Mouse (Mus musculus) gastrocnemius, postnatal 10 days (tissue): Measurements from ENCODE around the gene Rcbtb2. TPM values are rescaled to one million over a fixed set of nuclear protein-coding genes. Genes with fewer than 3 reads are reported as not detected.

ENCODE experiments used
- DNase-seq: peaks from one replicate; pipeline ENCODE4 v3.0.0; 2021; ENCODE audit warnings: mixed read lengths
- total RNA-seq, 2 experiments: library from RNA; stranded (reverse); gene quantifications; 2 replicates each; pipeline ENCODE4 v1.2.3; 2021

Gene Rcbtb2
- total RNA-seq, 2 experiments from 2014 or later, result 26.1 to 28.9 TPM

DNA sequence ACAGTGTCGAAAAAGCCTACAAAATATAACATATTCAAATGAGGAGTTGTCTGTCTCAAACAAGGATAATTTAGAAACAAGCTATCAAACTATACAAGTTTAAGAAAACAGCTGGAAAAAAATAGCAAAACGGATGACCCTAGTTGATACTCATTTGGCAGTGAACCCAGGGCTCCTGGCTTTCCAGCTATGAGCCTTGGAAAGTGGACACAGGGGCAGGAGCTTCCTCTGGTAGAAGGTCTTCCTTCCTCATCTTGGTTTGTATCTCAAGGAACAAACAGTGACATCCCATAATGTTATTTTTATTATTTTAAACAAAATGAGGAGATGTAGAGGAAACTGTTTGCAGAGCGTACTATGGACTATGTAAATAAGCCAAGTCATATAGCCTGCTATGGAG lies 25.3 kb downstream of the Rcbtb2 start:
- DNase-seq, result no peak

DNA sequence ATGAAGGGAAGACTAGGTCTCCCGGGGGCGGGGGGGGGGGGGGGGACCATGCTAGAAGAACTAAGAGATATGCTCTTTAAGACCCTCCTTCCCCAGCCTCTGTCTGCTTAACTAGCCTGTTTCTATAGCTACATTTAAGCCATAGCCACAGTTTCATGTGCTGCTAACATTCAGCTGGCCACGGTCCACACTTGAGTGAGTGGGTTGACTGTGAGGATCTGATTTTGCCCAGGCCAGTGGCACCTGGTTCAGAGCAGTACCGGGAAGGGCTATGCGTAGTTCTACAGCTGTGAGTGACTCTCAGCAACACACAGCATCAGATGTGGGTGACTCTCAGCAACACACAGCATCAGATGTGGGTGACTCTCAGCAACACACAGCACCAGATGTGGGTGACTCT lies 38.5 kb downstream of the Rcbtb2 start:
- DNase-seq, result no peak

DNA sequence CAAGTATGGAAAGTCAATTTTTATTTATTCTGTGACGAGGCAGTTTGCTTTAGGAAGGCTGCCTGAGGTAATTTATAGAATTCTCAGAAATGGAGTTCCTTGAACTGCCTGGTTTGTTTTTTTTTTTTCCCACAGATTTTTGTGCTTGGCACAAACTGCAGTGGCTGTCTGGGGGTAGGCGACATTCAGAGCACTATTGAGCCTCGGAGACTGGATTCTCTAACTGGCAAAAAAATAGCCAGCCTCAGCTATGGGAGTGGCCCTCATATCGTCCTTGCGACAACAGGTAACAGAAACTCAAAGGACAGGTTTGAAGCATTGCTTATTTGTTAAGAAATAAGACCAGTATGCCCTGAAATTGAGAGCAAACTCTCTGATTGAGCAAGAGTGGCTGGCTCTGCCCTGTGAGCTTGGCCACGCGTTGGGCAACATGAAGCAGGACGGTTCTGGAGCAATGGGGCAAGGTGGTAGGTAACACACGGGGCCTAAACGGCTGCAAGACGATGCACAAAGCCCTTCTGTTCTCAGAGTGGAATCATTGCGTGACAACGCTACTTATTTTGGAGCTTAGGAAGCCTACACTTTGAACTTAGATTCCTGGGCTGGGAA lies 39.5 kb downstream of the Rcbtb2 start:
- DNase-seq, result no peak

DNA sequence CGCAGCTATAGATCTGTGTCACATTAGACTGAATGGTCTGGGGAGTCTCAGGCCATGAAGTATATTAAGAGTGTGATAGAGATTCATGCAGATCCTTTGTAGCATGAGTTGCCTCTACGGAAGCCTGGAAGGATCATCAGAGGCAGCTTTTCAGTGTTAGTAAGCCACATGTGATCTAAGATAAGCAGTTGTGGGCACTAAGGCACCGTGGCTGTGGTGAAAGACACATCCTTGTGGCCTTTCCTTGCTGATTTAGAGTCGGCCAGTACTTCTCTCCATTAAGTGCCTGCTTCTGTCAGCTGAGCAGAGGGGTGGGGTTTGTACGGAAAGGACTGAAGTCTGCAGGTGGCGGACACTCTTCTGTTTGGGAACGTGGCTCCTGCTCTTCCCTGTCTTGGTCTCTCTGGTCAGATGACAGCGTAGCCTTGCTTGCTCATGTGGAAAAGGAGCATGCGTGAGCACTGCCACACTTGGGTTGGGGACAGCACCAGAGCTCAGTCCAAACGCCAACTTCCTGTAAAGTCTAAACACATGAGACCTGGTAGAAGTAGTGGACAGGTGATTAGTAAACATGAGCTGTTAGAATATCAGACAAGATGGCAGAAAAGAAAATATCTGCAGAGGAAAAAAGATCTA lies 40.6 kb downstream of the Rcbtb2 start:
- DNase-seq, result no peak

DNA sequence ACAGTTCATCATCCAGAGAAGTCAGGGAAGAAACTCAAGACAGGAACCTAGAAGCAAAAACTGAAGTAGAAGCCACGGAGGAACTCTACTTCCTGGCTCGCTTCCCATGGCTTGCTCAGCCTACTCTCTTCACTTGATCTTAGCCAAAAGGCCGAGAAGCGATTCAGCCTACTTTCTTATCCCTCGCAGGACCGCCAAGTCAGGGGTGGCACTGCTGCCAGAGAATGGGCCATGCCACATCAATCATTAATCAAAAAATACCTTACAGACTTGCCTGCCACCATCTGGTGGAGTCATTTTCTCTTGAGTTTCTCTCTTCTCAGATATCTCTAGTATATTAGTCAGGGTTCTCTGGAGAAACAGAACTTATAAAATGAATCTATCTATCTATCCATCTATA lies 42.3 kb downstream of the Rcbtb2 start:
- DNase-seq, result no peak

DNA sequence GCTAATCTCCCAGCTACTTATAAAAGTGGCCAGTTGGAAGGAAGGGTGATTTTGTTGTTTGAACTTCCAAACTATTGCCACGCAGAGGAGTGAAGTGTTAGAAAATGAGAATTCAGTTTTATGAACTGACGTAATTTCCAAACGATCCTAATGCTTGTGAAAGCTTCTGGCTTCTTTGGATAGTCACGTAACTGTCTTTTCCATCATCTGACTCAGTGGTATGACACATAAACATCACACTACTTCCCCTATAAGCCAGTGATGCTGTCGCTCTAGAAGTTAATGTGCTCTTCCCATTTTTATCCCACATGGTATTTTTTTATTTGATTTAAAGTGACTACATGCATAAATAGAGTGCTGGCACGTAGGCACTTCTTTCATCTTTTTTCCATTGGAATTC lies 45.8 kb downstream of the Rcbtb2 start:
- DNase-seq, result no peak

DNA sequence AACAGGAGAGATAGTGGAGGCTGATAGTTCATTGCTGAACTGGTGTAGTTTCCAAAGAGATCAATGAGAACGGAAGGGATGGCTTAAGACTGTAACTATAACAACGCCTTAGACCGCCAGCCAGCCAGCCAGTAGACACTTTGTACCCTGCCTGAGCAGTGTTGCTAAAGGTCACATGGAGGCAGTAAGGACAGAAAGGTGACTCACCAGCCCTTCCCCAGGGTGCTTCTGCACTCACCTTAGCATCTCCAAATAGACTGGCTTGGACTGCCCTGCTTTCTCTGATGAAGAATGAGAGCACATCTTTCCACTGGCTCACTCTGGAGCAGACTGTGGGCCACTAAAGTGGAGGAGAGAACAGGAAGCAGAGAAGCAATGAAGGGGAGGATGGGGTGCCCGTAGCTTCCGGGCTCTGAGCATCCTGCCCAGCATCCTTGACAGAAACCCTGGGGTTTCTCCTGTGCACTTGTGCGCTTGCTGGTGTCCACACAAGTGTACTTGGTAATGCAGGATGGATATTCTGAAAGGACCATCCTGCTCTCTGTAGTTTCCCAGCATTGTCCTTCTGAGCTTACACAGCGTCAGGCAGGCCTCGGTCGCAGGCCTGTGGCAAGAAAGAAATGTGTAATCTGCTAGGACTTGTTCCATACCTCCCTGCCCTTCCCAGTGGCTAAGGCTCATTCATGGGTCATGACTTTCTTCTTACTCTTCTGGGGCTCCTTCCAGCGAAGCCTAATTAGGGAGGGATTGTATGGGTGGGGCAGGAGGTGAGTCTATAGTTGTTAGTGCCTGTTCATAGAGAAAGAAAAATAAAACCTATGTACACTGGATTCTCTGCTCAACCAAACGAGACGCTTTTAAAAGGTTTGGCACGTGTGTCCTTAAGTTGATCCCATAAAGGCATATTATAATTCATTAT lies 47.3 kb downstream of the Rcbtb2 start:
- no peak for DNase-seq

DNA sequence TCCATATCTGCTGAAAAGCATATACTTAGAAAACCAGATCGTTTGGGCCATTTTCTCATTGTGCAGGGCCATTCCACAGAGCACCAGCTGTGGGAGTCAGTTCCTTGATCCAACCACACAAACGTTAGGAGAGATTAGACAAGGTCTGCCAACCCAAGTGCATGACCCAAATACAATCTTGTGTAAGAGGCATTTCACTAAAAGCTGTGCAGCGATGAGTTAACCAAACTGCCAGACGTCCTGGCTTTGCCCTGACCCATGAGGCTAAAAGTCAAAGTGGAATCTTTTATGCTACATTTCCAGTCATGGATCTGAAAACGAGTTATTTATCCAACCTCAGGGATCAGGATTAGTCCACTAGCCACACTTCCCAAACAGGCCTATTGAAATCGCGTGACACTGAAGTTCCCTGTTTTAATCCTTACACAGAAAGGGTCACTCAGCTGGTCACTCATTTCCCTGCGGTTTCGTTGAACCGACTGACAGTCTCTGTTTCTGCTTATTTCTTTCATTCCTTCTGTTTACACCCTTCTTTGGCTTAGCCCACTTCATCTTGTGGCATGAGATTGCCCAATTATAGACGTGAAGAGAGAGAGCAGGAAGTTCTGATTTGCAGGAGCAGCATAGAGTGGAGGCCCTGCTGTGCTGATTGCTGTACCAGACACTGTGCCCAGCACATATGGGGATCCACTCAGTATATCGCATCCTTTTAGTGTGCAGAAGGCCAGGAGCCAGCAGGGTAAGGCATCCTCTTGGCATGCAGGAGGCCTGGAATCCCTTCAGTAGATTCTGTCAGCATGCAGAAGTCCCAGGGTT lies 49.6 kb downstream of the Rcbtb2 start:
- DNase-seq, result no peak

DNA sequence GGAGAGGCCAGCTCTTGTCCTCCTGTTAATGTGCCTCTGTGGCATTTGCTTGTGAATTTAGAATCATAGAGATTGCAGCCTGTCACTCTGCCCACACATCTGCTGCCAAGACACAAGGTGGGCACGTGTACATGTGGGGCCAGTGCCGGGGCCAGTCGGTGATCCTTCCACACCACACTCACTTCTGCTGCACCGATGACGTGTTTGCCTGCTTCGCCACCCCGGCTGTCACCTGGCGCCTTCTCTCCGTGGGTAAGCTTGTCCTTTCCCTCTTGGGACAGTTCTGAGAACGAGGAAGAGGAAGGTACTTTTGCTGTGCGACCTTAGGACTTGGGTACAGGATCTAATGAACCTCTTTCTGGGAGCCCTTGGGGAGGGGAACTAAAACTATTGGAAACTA lies 50.8 kb downstream of the Rcbtb2 start:
- DNase-seq, result no peak

DNA sequence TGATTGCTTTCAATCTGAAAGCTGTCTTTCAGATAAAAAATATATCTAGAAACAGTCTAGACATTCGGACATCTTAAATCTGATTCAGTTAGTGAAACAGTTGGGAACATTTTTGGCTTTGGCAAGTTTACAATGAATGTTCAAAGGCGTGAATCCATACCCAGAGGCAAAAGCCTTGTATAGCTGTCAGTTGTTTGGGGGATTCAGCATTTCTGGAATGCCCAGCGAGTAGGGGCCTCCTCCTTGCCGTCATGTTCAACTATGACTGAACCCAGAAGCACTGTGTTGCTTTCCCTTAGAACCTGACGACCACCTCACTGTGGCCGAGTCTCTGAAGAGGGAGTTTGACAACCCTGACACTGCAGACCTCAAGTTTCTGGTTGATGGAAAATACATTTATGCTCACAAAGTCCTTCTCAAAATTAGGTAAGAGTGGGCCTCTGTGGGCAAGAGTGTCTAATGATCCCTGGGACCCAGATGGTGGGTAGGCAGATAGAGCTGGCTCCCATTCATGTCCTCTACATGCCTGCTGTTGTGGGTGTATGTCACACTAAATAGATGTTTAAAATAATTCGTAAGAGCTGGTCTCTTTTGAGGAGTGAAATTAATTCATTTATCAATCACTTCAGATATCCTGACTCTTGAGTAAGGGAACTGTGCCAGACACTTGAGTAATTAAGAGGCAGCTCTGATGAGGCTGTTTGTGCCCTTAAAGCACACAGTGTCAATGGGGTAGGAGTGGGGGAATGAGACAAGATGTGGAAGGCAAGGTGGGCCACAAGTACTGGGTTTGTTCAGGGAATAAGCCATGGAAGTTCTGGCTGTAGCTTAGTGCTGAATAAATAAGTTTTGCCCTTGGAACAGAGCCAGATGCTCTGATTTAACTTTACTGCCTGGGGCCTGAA lies 51.5 kb downstream of the Rcbtb2 start:
- DNase-seq, result no peak

DNA sequence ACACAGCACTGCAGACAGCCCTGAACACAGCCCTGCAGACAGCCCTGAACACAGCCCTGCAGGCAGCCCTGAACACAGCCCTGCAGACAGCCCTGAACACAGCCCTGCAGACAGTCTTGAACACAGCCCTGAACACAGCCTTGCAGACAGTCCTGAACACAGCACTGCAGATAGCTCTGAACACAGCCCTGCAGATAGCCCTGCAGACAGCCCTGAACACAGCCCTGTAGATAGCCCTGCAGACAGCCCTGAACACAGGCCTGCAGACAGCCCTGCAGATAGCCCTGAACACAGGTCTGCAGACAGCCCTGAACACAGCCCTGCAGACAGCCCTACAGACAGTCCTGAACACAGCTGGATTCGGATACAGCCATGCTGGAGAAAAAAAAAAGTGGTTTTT lies 52.2 kb downstream of the Rcbtb2 start:
- DNase-seq, result no peak

DNA sequence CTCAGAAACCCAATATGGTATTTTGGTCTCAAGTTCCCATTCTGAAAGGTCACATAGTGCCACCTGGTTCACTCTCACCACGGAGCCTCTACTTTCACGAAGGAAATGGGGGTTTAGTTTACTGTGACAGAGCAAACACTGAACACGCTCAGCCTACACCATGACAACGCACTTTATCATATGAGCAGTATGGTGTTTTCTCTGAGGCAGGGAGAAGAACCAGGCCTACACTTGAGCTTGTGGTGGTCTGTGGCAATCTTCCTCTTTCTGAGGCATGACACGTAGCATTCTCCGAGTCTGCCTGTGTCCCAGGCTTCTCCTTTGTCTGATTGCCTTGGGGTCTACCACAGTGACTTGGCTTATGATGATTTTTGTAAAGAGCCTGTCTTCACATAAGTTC lies 53.0 kb downstream of the Rcbtb2 start:
- no peak for DNase-seq

DNA sequence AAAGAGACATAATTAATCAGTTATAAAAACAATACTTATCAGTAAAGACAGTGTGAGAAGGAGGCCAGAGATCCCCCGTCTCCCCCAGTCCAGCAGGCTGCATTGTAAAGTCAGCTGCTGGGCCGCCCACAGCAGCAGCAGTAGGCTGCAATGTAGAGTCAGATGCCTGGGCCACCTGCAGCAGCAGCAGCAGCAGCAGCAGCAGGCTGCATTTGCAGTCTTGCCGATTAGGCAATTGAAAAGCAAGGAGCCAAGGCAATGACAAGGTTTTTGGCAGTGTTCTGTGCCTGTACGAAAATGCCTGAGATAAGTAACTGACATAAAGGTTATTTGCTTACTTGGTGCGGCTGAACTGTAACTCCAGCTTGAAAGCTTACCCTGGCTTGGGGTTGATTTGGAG lies 53.4 kb downstream of the Rcbtb2 start:
- DNase-seq, result no peak

DNA sequence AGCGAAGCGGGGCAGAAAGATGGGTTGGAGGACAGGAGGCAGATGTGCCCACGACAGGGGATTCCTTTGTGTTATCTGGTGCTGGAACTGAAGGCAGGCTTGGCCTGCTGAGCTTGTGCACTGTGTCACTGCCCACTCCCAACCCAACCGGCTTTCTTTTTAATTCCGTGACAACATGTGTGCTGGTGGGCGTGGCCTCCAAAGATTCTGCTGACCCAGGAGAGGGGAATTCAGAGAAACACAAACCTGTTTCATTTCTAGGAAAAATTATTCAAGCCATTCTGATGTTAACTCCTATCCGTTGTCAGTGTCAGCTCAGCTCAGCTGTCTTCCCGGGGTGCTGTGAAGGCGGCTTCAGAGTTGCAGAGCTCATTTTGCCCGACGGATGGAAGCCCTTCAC lies 55.1 kb downstream of the Rcbtb2 start:
- no peak for DNase-seq

DNA sequence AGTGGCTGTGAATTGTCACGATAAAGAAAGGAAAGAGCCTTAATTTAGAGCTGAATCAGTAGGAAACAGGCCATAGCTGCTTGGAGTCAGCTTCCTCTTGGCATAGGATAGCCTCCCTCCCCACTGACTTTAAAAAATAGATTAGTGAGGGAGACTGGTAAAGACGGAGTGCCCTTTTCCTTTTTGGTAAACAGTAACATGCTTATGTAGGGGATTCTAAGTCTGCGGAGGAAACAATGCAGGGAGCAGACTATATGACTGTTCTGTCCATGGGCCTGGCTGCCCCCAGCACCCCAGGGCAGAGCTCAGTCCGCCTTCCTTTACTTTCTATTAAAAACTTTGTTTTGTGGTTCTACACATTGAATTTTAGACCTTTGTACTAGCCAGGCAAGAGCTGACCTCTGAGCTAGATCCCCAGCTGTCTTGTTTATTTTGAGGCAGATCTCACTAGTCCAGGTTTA lies 56.4 kb downstream of the Rcbtb2 start:
- no peak for DNase-seq

DNA sequence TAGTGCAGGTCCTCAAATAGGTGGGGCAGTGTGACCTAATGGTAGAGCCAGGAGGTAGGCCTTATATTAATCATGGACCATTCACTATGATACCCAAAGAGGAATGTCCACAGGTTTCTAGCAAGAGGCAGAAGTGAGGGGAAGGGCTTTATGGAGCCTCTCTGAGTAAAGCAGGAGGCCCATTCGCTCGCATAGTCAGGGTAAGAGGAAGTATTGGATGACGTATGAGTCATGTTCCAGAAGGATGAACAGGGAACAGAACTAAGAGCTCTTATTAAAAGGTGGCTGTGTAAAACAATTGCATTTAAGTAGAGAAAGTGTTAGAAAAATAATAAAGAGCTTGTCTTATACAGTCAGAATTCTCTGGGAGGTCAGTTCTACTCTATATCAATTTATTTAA lies 57.8 kb downstream of the Rcbtb2 start:
- no peak for DNase-seq

DNA sequence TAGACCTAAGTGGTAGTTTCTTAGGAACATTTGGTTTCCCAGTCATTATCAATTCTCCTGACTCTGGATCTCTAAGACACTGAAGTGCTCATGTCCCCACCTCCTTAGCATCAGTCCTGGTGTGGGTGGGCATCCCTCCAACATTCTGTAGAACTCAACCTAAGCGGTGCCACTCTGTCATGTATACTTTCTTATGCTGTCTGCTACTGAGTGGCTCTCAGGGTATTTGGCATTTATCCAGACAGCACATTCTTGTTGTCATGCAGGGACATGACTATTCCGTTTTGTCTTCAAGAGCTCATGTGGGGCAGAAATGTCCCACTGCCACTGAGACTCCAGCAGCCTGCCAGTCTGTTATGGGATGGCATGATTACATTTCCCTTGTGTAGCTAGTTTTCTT lies 58.3 kb downstream of the Rcbtb2 start:
- DNase-seq, result no peak

DNA sequence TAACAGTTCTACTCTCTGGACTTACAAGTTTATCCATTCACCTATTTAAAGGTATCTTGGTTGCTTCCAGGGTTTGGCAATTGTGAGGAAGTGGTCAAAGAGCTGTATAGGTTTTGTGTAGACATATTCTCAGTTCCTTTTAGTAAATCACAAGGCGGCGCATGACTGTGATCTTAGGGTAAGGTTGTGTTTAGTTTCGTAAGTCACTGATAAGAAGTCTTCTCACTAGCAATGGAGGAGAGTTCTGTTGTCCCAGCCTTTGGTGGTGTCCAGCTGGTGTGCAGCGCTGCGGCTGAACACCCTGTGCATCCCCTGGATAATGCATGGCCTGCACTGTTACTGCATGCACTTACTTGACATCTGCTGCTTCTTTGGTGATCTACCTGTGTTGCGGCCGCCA lies 64.0 kb downstream of the Rcbtb2 start:
- no peak for DNase-seq

DNA sequence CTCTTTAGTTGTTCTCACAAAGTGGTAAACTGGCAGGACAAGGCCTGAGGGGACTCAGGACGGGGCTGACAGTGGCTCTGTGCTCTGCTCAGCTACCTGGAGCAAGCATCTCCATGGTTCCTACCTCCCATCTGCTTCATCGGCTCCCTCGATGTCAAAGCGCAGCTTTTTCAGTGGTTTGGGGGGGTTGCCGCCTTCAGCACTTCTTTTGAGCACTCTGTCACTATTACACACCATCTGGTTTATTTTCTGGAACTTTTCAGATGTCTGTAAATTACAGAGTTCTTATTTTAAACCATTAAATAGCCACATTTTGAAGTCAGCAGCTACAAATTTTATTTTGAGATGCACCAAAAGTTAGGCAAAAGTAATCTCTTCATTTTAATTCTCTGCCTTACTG lies 76.2 kb downstream of the Rcbtb2 start:
- DNase-seq, result no peak

DNA sequence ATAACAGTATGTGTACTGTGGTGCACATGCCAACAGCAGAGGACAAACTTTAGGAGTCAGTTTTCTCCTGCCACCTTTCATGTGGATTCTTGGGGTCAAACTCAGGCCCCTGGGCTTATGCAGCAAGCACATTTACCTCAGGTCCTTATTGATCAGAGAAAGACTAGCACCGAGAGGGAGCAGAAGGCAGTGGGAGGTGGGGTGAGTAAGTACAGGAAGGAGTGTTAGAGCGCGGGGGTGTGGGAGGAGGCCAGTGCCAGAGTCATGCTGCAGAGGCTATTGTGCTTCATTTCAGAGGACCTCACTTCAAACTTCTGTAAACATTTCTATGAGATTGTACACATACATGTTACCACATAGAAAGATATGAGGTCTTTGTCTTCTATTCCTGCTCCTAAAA lies 78.6 kb downstream of the Rcbtb2 start:
- no peak for DNase-seq

DNA sequence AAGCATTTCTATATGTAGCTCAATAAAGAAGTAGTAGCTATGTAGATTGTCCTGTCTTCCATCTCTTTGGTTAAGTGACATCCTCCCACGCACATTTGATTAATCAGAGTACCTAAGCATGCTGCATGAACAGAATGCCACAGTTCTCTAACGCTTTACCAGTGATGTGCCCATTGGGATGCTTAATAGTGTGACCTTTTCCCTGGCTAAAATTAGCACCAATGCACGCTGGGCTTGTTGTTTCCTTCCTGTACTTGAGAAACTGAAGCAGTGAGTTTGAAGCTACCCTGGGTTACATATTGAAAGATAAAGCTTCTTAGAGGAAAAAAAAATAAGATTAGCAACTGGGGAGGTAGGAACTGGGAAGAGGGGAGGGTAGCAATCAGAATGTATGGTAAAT lies 81.2 kb downstream of the Rcbtb2 start:
- no peak for DNase-seq
